Mouse (Mus musculus) heart, embryonic 15.5 days (tissue): ENCODE data around the gene Slc30a2. TPM values are rescaled to one million over a fixed set of nuclear protein-coding genes. Genes with fewer than 3 reads are reported as not detected.
A peak's percentile ranks its signal among the peaks of the same experiment; 100 is the strongest.
"Not testable (repeated sequence)": the region's sequence is repeated elsewhere in the genome, so short reads cannot be mapped to it uniquely, and the experiment has no call there.

Experiments used
- ATAC-seq: fragments of 200-750 bp; cut with Nextera tagmentation; replicated peaks from 2 replicates; pipeline ENCODE4 v1.8.0; 2017; ENCODE audit warnings: low read depth, moderate TSS enrichment; ENCODE audit not compliant: insufficient number of reproducible peaks, insufficient read depth, low FRiP score
- H3K27ac ChIP-seq: fragments of 300-500 bp; sonication (generic); 2 replicates; pipeline ENCODE4 v1.5.1; 2015; ENCODE audit warnings: mild to moderate bottlenecking, inconsistent platforms
- H3K27me3 ChIP-seq: fragments of 300-500 bp; sonication (generic); 2 replicates; pipeline ENCODE4 v1.6.1; 2015; ENCODE audit warnings: inconsistent platforms
- H3K36me3 ChIP-seq: fragments of 300-500 bp; sonication (generic); 2 replicates; pipeline ENCODE4 v1.6.1; 2015; ENCODE audit warnings: mild to moderate bottlenecking, inconsistent platforms
- H3K4me1 ChIP-seq: fragments of 300-500 bp; sonication (generic); replicated peaks from 2 replicates; pipeline ENCODE4 v1.6.1; 2015; ENCODE audit warnings: inconsistent platforms
- H3K4me2 ChIP-seq: fragments of 300-500 bp; sonication (generic); 2 replicates; pipeline ENCODE4 v1.6.1; 2015; ENCODE audit warnings: inconsistent platforms, mild to moderate bottlenecking, moderate library complexity
- H3K4me3 ChIP-seq: fragments of 300-500 bp; sonication (generic); 2 replicates; pipeline ENCODE4 v1.5.1; 2015; ENCODE audit warnings: mild to moderate bottlenecking, inconsistent platforms
- H3K9ac ChIP-seq: fragments of 300-500 bp; sonication (generic); 2 replicates; pipeline ENCODE4 v1.6.1; 2015; ENCODE audit warnings: mild to moderate bottlenecking, inconsistent platforms
- H3K9me3 ChIP-seq: fragments of 300-500 bp; sonication (generic); replicated peaks from 2 replicates; pipeline ENCODE4 v1.6.1; 2016; ENCODE audit warnings: inconsistent platforms
- WGBS: fragments of 180-500 bp; shearing (Covaris S2); methylation state at CpG from one replicate; pipeline ENCODE4 v1.1.7; 2015; ENCODE audit warnings: mixed read lengths; 5-methylcytosine and 5-hydroxymethylcytosine counted together
- polyA plus RNA-seq: library from polyadenylated mRNA; unstranded; fragments of >200 nt; fragmentation: Nextera tagmentation; extraction: Ambion mirVana; gene quantifications from 2 replicates; pipeline ENCODE4 v1.2.1, GENCODE M21; 2015

Gene Slc30a2
- polyA plus RNA-seq, 1 experiment from 2014 or later, result 0.21 TPM

GRCm38 (mm10) chr4:134319674-134320073, 23.3 kb upstream of the Slc30a2 start:
- WGBS, result 61% methylated on average over 5 of the region's 5 CpGs
- H3K4me3 ChIP-seq, result peak overlapping the region; percentile 10; the same call in 1 of the 2 replicates
- no peak overlapping the region for H3K9ac ChIP-seq

DNA sequence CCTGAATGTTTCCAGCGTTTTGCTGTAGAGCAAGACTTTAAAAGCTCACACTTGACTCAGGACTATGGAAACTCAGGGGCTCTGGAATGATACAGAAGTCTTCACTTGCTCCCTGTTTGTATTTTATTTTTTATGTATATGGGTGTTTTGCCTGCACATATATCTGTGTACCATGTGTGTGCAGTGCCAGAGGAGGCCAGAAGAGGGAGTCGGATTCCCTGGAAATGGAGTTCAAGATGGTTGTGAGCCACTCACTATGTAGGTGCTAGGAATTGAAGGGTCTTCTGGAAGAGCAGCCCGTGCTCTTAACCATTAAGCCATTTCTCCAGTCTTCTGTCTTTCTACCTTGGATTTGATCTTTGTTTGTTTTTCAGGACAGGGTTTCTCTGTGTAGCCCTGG, 21.5 kb upstream of the Slc30a2 start:
- H3K36me3 ChIP-seq, result peaks cover 59% of the 10 kb centered on the region
- H3K9ac ChIP-seq, result no peak overlapping the region
- H3K27me3 ChIP-seq, result no peaks in the 10 kb centered on the region
- no peaks in the 10 kb centered on the region for H3K9me3 ChIP-seq
- peaks cover 42% of the 10 kb centered on the region for H3K4me1 ChIP-seq
- no peak for ATAC-seq
- H3K4me2 ChIP-seq, result no peak overlapping the region
- no peak overlapping the region for H3K27ac ChIP-seq
- H3K4me3 ChIP-seq, result no peak overlapping the region
- 59% methylated on average over 3 of the region's 3 CpGs for WGBS

More at GRCm38 (mm10) chr4:134319674-134320073, 23.3 kb upstream of the Slc30a2 start:
- H3K27me3 ChIP-seq, result no peaks in the 10 kb centered on the region
- no peaks in the 10 kb centered on the region for H3K9me3 ChIP-seq
- ATAC-seq, result no peak
- peaks cover 40% of the 10 kb centered on the region for H3K36me3 ChIP-seq
- H3K27ac ChIP-seq, result peak overlapping the region; percentile 39
- H3K4me1 ChIP-seq, result peaks cover 38% of the 10 kb centered on the region
- H3K4me2 ChIP-seq, result peak overlapping the region; percentile 60

DNA sequence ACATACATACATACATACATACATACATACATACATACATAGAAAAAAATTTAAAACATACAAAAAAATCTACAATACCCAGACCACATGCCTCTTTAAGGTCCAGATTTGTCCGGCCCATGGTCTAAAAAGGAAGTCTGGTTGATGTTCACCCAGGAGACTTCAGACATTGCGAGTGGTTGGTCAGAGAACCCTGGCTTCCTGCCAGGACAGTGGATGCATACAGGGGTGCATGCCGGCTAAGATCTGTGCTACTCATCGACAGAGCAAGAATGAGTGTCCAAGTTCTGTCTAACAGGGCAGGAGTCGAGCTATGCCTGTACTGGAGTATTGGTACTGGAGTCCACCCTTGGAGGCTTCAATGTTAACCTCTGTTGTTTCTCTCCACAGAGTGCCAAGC, 18.3 kb upstream of the Slc30a2 start:
- 36% methylated on average over 5 of the region's 5 CpGs for WGBS
- Histone ChIP-seq H3K4me3 (no peak overlapping the region), H3K9me3 (no peaks in the 10 kb centered on the region), H3K27me3 (no peaks in the 10 kb centered on the region), H3K36me3 (peaks cover 77% of the 10 kb centered on the region), H3K4me2 (no peak overlapping the region), H3K27ac (no peak overlapping the region), H3K4me1 (peaks cover 38% of the 10 kb centered on the region), H3K9ac (no peak overlapping the region)
- no peak for ATAC-seq

DNA sequence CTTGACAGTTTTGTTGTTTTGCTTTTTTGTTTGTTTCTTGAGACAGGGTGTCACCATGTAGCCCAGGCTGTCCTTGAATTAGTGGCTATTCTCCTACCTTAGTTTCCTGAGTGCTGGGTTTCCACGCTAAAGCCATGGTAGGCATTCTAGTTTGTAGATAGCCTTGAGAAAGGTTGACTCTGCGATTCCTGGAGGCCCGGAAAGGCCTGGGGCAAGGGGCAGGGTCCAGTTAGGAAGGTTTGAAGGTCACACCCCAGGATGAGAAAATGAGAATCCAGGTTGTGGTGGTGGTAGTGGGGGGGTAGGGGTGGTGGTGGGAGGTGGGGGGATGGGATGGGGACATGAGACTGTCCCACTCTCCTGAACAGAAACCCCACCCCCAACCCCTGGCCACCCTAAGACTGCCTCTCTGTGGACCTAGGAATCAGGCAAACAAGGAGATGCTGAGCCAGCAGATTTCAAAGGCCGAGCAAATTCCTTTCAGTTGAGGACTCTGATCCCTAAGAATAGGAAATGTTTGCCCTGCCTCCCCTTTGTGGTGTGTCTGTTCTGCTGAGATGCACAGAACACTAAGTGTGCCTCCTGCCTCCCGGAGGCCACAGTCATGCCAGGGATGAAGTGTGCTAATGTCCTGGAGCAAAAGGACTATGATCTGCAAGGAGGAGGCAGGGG, 16.0 kb upstream of the Slc30a2 start:
- H3K27ac ChIP-seq, result no peak overlapping the region
- no peaks in the 10 kb centered on the region for H3K9me3 ChIP-seq
- no peaks in the 10 kb centered on the region for H3K27me3 ChIP-seq
- H3K36me3 ChIP-seq, result peaks cover 61% of the 10 kb centered on the region
- peaks cover 36% of the 10 kb centered on the region for H3K4me1 ChIP-seq
- no peak overlapping the region for H3K9ac ChIP-seq
- no peak overlapping the region for H3K4me2 ChIP-seq
- no peak overlapping the region for H3K4me3 ChIP-seq
- 61% methylated on average over 5 of the region's 5 CpGs for WGBS
- no peak for ATAC-seq

GRCm38 (mm10) chr4:134328151-134328550, 14.8 kb upstream of the Slc30a2 start:
- Histone ChIP-seq H3K27me3 (no peaks in the 10 kb centered on the region), H3K36me3 (peaks cover 49% of the 10 kb centered on the region), H3K4me1 (peaks cover 36% of the 10 kb centered on the region), H3K4me3 (no peak overlapping the region), H3K9me3 (no peaks in the 10 kb centered on the region), H3K4me2 (no peak overlapping the region), H3K27ac (no peak overlapping the region), H3K9ac (no peak overlapping the region)
- 47% methylated on average over 8 of the region's 8 CpGs for WGBS
- no peak for ATAC-seq

DNA sequence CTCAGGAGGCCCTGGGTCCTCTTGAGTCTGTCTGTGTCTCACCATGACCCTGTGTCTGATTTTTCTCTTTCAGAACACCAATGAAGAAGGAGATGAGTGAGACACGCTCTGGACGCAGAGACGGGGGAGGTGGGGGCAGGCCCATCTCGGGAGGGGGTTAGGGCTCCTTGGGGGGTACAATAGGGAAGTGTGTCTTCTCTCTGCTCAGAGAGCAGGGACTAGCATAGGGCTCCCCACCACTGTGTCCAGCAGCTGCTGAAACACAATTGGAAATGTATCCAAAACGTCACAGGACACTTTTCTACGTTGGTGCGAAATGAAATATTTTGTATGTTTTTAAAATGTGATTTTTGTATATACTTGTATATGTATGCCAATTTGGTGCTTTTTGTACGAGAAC, 14.1 kb upstream of the Slc30a2 start:
- WGBS, result 72% methylated on average over 8 of the region's 8 CpGs
- no peak overlapping the region for H3K4me3 ChIP-seq
- peaks cover 47% of the 10 kb centered on the region; the same call in 1 of the 2 replicates for H3K36me3 ChIP-seq
- ATAC-seq, result no peak
- H3K9ac ChIP-seq, result no peak overlapping the region
- H3K4me2 ChIP-seq, result no peak overlapping the region
- H3K4me1 ChIP-seq, result peaks cover 36% of the 10 kb centered on the region
- H3K27me3 ChIP-seq, result no peaks in the 10 kb centered on the region
- no peak overlapping the region for H3K27ac ChIP-seq
- no peaks in the 10 kb centered on the region for H3K9me3 ChIP-seq

DNA sequence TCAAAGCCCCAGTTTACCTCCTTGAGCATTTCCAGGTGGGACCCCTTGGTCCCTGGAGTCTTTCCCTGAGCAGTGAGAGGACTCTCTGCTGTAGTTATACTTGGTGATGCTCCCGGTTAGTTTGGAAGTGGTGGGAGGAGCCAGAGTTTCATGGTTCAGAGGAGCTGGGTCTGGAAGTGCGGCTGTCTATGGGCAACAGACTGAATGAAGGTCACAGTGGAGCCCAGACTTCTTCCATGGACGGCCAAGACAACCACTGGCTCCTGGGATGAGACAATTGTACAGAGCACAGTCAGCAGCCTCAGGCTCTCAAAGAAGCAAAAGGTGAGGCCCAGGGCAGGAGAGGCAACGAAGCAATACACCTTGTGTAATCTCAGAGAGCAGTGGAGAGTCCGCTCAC, 12.7 kb upstream of the Slc30a2 start:
- Histone ChIP-seq H3K4me2 (no peak overlapping the region), H3K4me3 (no peak overlapping the region), H3K4me1 (peaks cover 29% of the 10 kb centered on the region), H3K36me3 (peaks cover 34% of the 10 kb centered on the region; the same call in 1 of the 2 replicates), H3K9ac (no peak overlapping the region), H3K9me3 (no peaks in the 10 kb centered on the region), H3K27me3 (no peaks in the 10 kb centered on the region), H3K27ac (no peak overlapping the region)
- no peak for ATAC-seq
- WGBS, result 51% methylated on average over 5 of the region's 5 CpGs

GRCm38 (mm10) chr4:134341231-134341630, 1.8 kb upstream of the Slc30a2 start:
- 74% methylated on average over 6 of the region's 6 CpGs for WGBS
- not testable (repeated sequence) for H3K4me3 ChIP-seq
- peaks cover 40% of the 10 kb centered on the region for H3K27me3 ChIP-seq

DNA sequence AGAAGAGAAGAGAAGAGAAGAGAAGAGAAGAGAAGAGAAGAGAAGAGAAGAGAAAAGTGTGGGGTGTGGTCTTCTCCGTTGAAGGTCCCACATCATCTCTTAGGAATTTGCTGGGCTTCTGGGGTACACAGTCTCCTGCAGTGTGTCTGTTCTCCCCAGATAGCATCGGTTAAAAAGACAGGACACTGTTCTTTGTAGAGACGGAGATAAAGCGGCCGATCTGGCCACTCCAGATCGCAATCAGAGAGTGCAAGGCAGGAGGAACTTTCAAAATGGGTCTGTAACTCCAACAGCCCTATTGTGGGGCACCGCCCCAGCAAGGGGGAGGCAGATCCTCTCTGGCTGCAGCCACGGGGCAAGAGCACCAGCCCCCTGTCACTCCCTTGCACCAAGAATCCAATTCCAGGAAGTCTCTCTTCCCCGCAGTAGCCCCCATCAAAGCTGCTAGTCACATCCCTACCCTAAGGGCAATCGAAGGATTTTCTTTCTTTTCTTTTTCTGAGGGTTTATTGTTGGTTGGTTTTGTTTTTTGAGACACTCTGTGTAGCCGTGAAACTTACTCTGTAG, 685 bp upstream of the Slc30a2 start:
- Histone ChIP-seq H3K27me3 (peaks cover 43% of the 10 kb centered on the region), H3K27ac (no peak overlapping the region), H3K4me1 (peaks cover 14% of the 10 kb centered on the region), H3K9me3 (no peaks in the 10 kb centered on the region), H3K4me2 (no peak overlapping the region), H3K9ac (no peak overlapping the region), H3K4me3 (no peak overlapping the region), H3K36me3 (no peaks in the 10 kb centered on the region)
- no peak for ATAC-seq
- WGBS, result 24% methylated on average over 11 of the region's 11 CpGs

More at GRCm38 (mm10) chr4:134341231-134341630, 1.8 kb upstream of the Slc30a2 start:
- H3K9ac ChIP-seq, ATAC-seq, H3K36me3 ChIP-seq, H3K9me3 ChIP-seq, H3K27ac ChIP-seq, H3K4me2 ChIP-seq: not testable (repeated sequence)
- peaks cover 14% of the 10 kb centered on the region for H3K4me1 ChIP-seq

GRCm38 (mm10) chr4:134344620-134345019, 1.6 kb downstream of the Slc30a2 start:
- Histone ChIP-seq H3K36me3 (no peaks in the 10 kb centered on the region), H3K4me1 (peaks cover 23% of the 10 kb centered on the region), H3K9ac (no peak overlapping the region), H3K4me2 (no peak overlapping the region), H3K27ac (no peak overlapping the region), H3K27me3 (peaks cover 43% of the 10 kb centered on the region), H3K9me3 (no peaks in the 10 kb centered on the region), H3K4me3 (no peak overlapping the region)
- no peak for ATAC-seq
- WGBS, result 46% methylated on average over 3 of the region's 3 CpGs

- H3K4me3 ChIP-seq, result no peak overlapping the region
- no peak overlapping the region for H3K9ac ChIP-seq
- ATAC-seq, result no peak
- H3K9me3 ChIP-seq, result no peaks in the 10 kb centered on the region
- no peak overlapping the region for H3K4me2 ChIP-seq
- 91% methylated on average over 15 of the region's 15 CpGs for WGBS
- peaks cover 23% of the 10 kb centered on the region for H3K4me1 ChIP-seq
- no peaks in the 10 kb centered on the region for H3K36me3 ChIP-seq
- no peak overlapping the region for H3K27ac ChIP-seq
- H3K27me3 ChIP-seq, result peaks cover 40% of the 10 kb centered on the region
Observed at GRCm38 (mm10) chr4:134345802-134346201, 2.8 kb downstream of the Slc30a2 start.

GRCm38 (mm10) chr4:134348078-134348477, 5.1 kb downstream of the Slc30a2 start:
- Histone ChIP-seq H3K4me1 (peaks cover 31% of the 10 kb centered on the region), H3K4me2 (peak overlapping the region; percentile 29; the same call in 1 of the 2 replicates), H3K9me3 (no peaks in the 10 kb centered on the region), H3K36me3 (no peaks in the 10 kb centered on the region), H3K9ac (no peak overlapping the region), H3K27me3 (peaks cover 23% of the 10 kb centered on the region), H3K4me3 (no peak overlapping the region), H3K27ac (no peak overlapping the region)
- 48% methylated on average over 11 of the region's 11 CpGs for WGBS
- ATAC-seq, result no peak
